Mouse (Mus musculus): ENCODE measurements around the gene Slc17a2.

DNA sequence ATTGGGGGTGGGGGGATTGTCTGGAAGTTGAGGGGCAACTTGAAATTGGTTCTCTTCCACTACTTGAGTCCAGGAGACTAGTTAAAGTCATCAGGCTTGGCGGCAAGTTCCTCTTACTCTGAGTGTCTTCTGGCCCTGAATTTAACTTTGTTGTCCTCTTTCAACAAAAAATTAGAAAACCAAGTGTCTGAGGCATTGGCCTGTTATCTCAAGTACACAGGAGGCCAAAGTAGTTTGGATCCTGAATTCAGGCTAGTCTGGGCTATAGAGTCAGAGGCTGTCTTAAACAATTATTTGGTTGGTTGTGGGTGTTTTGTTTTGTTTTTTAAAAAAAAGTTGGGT lies 41.6 kb upstream of the Slc17a2 start:
- TF ChIP-seq POLR2A (IDR thresholded peaks at IDR 0.05; ENCODE audit: control insufficient read depth in 1 of 2, insufficient read depth in 1 of 2, low read depth in 1 of 2, low read length in 2 of 2, poor library complexity in 1 of 2) (no peak), MAZ (IDR thresholded peaks at IDR 0.05; ENCODE audit: low read depth, low read length) (no peak), CTCF (IDR thresholded peaks at IDR 0.05 in 2 of 3, conservative IDR thresholded peaks at IDR 0.05 in 1 of 3; ENCODE audit: control insufficient read depth in 1 of 3, insufficient read depth in 1 of 3, low read depth in 2 of 3, low read length in 3 of 3, poor library complexity in 1 of 3, severe bottlenecking in 1 of 3) (no peak), E2F4 (IDR thresholded peaks at IDR 0.05; ENCODE audit: borderline replicate concordance, low read depth, low read length) (no peak)

All from MEL (cell line).